Mouse (Mus musculus) T-helper 17 cell (primary cell): Measurements from ENCODE around the gene Bbx.

Source experiments
- in situ Hi-C, 2 experiments: fragments of 300-600 bp; cut with MboI, MseI; formaldehyde crosslinking; loops; 1 replicate in 1 of 2; 2 replicates in 1 of 2; pipeline ENCODE4 v1.15.1; 2025; ENCODE audit warnings: high pct_unique_total_duplicates in 2 of 2

Gene Bbx

GRCm38 (mm10) chr16:50170812-50171211 lies 261.4 kb downstream of the Bbx start:
- in situ Hi-C loops = no loop called here

- in situ Hi-C loops = no loop called here
Measured at GRCm38 (mm10) chr16:50167983-50168299, 264.2 kb downstream of the Bbx start.

GRCm38 (mm10) chr16:50167231-50167982 lies 264.8 kb downstream of the Bbx start:
- in situ Hi-C loops = no loop called here

- in situ Hi-C loops = no loop called here
Measured at GRCm38 (mm10) chr16:50160418-50161271, 271.5 kb downstream of the Bbx start.

- in situ Hi-C loops = no loop called here
Measured at GRCm38 (mm10) chr16:50158546-50158945, 273.6 kb downstream of the Bbx start.

- in situ Hi-C loops = no loop called here
Measured at GRCm38 (mm10) chr16:50149606-50150005, 282.6 kb downstream of the Bbx start.

GRCm38 (mm10) chr16:50147900-50148299 lies 284.3 kb downstream of the Bbx start:
- in situ Hi-C loops = no loop called here
